Mouse (Mus musculus): Measurements from ENCODE around the gene Mtnr1b. TPM values are rescaled to one million over a fixed set of nuclear protein-coding genes. Genes with fewer than 3 reads are reported as not detected.

The Mtnr1b gene
- polyA plus RNA-seq, 1 experiment = not detected

DNA sequence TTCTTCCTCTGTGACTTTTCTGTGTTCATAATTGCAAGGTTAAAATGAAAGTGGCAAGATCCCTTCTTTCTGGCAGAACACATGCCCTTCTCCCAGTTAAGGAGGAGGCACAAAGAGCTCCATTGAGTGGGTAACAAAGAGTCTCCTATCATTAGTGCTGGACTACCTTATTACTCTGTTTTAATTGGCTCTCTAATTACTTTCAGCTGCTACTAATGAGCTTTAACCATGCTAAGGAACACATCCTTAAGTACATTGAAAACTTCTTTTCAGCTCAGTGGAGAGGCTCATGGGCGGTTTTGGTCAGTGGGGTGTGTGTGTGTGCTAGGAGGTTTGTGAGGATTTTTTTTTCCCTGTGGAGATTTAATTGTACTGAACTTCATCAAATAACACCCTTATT lies 99.4 kb downstream of the Mtnr1b start:
- Histone ChIP-seq H3K4me3 (ENCODE audit: insufficient read depth, low read depth, low read length) (no peak overlapping the region), H3K27ac (ENCODE audit: insufficient read depth, low read depth, low read length) (peak overlapping the region; percentile 29; the same call in 1 of the 2 replicates), H3K4me1 (ENCODE audit: control insufficient read depth, insufficient read depth, low read length) (peaks cover 11% of the 10 kb centered on the region; the same call in 1 of the 2 replicates)
- WGBS = 38% methylated on average over 1 of the region's 1 CpGs
- TF ChIP-seq CTCF (IDR thresholded peaks at IDR 0.05; ENCODE audit: insufficient read depth, low read depth, low read length) (no peak), POLR2A (IDR thresholded peaks at IDR 0.05; ENCODE audit: insufficient read depth, low read depth, low read length) (no peak)

Other genes starting within 250 kb of the Mtnr1b start
- not detected in 2 replicates for gene Deup1, start 246.6 kb downstream of the Mtnr1b start, polyA plus RNA-seq (2012; ENCODE audit: insufficient read depth, insufficient read length, low replicate concordance, missing spikeins)
- gene Slc36a4, start 164.8 kb downstream of the Mtnr1b start, polyA plus RNA-seq (2012; ENCODE audit: insufficient read depth, insufficient read length, low replicate concordance, missing spikeins) = not detected in 2 replicates